Mouse (Mus musculus) forebrain, embryonic 14.5 days (tissue): Measurements from ENCODE around the gene Tmem156. TPM values are rescaled to one million over a fixed set of nuclear protein-coding genes. Genes with fewer than 3 reads are reported as not detected.

Experiments
- ATAC-seq: fragments of 200-750 bp; cut with Nextera tagmentation; 2 replicates; pipeline ENCODE4 v1.8.0; 2017; ENCODE audit warnings: mild to moderate bottlenecking, moderate library complexity
- DNase-seq: peaks from one replicate; pipeline ENCODE4 v3.0.0-alpha.2; 2015; ENCODE audit warnings: low spot score
- H3K27ac ChIP-seq: fragments of 300-500 bp; sonication (generic); 2 replicates; pipeline ENCODE4 v1.5.1; 2014; ENCODE audit warnings: low read depth, mild to moderate bottlenecking, control low read depth, low read length, moderate library complexity
- H3K27me3 ChIP-seq: fragments of 300-500 bp; sonication (generic); replicated peaks from 2 replicates; pipeline ENCODE4 v1.6.1; 2014; ENCODE audit warnings: low read length, control low read depth, mixed read lengths; ENCODE audit not compliant: control insufficient read depth, insufficient read depth
- H3K36me3 ChIP-seq: fragments of 300-500 bp; sonication (generic); 2 replicates; pipeline ENCODE4 v1.6.1; 2014; ENCODE audit warnings: low read length, control low read depth; ENCODE audit not compliant: control insufficient read depth, insufficient read depth
- H3K4me1 ChIP-seq: fragments of 300-500 bp; sonication (generic); 2 replicates; pipeline ENCODE4 v1.6.1; 2014; ENCODE audit warnings: antibody characterized with exemption, low read length, control low read depth; ENCODE audit not compliant: control insufficient read depth, insufficient read depth
- H3K4me2 ChIP-seq: fragments of 300-500 bp; sonication (generic); 2 replicates; pipeline ENCODE4 v1.6.1; 2014; ENCODE audit warnings: mild to moderate bottlenecking, control low read depth, low read length
- H3K4me3 ChIP-seq: fragments of 300-500 bp; sonication (generic); 2 replicates; pipeline ENCODE4 v1.5.1; 2014; ENCODE audit warnings: low read depth, low read length, control low read depth
- H3K9ac ChIP-seq: fragments of 300-500 bp; sonication (generic); 2 replicates; pipeline ENCODE4 v1.6.1; 2014; ENCODE audit warnings: mild to moderate bottlenecking, low read length, control low read depth, moderate library complexity
- H3K9me3 ChIP-seq: fragments of 300-500 bp; sonication (generic); replicated peaks from 2 replicates; pipeline ENCODE4 v1.6.1; 2016; ENCODE audit warnings: low read length, control low read depth, mixed read lengths; ENCODE audit not compliant: control insufficient read depth
- WGBS: fragments of 180-500 bp; shearing (Covaris S2); extraction: QIAGEN DNeasy Blood & Tissue Kit; methylation state at CpG from one replicate; pipeline ENCODE4 v1.1.7; 2014; 5-methylcytosine and 5-hydroxymethylcytosine counted together
- polyA plus RNA-seq: library from polyadenylated mRNA; unstranded; fragments of >200 nt; fragmentation: Nextera tagmentation; extraction: Ambion mirVana; gene quantifications from 2 replicates; pipeline ENCODE4 v1.2.1, GENCODE M21; 2014

The Tmem156 gene
- polyA plus RNA-seq = 0.10 and 0.22 TPM in 2 replicates

DNA sequence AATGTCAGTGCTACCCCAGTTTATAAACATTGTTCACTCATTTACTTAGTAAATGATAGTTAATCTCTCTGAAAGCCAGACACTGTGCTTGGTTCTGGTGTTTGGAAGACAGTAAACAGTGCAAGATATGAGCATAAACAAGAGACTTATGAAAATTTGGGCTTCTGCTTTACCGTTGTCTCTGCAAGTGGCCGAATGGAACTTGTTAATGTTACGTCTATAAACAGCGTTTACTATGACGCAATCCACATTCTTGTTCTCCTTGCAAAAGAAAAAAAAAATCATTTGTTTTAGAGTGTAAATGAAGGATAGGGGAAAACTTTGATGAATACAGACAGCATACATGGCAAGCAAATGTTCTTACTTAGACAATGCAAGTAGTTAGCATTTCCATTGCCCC lies at the start of gene Tmem156:
TSS of gene Tmem156 (minus strand) at position 212 of the 400 bp plus-strand sequence.
- Histone ChIP-seq H3K9me3 (no peaks in the 10 kb centered on the region), H3K4me1 (no peaks in the 10 kb centered on the region), H3K4me3 (no peak within 1 kb of the TSS), H3K4me2 (no peak within 1 kb of the TSS), H3K27ac (no peak within 1 kb of the TSS), H3K27me3 (no peaks in the 10 kb centered on the region), H3K9ac (no peak within 1 kb of the TSS), H3K36me3 (no peaks in the 10 kb centered on the region)
- ATAC-seq = no peak
- DNase-seq = no peak
- WGBS = 85% methylated on average over 5 of the region's 5 CpGs

GRCm38 (mm10) chr5:65141242-65141641 lies 49.3 kb upstream of the Tmem156 start:
- WGBS = 91% methylated on average over 8 of the region's 8 CpGs
- no peak for DNase-seq
- no peak overlapping the region for H3K27ac ChIP-seq
- no peak overlapping the region for H3K9ac ChIP-seq
- H3K9me3 ChIP-seq = no peaks in the 10 kb centered on the region
- no peak overlapping the region for H3K4me2 ChIP-seq
- H3K36me3 ChIP-seq = peaks cover 34% of the 10 kb centered on the region
- no peak for ATAC-seq
- H3K27me3 ChIP-seq = no peaks in the 10 kb centered on the region
- 0 out of 2 replicates have a peak, but pooled peaks cover 2% of the 10 kb centered on the region for H3K4me1 ChIP-seq
- H3K4me3 ChIP-seq = no peak overlapping the region

GRCm38 (mm10) chr5:65137073-65137472 lies 45.1 kb upstream of the Tmem156 start:
- 65% methylated on average over 6 of the region's 6 CpGs for WGBS
- DNase-seq = no peak
- H3K9me3 ChIP-seq = no peaks in the 10 kb centered on the region
- no peaks in the 10 kb centered on the region for H3K27me3 ChIP-seq
- H3K4me1 ChIP-seq = 0 out of 2 replicates have a peak, but pooled peaks cover 8% of the 10 kb centered on the region
- no peak overlapping the region for H3K4me3 ChIP-seq
- H3K4me2 ChIP-seq = no peak overlapping the region
- ATAC-seq = peak; percentile 43; the same call in 1 of the 2 replicates
- H3K36me3 ChIP-seq = peaks cover 11% of the 10 kb centered on the region
- no peak overlapping the region for H3K9ac ChIP-seq
- no peak overlapping the region for H3K27ac ChIP-seq

GRCm38 (mm10) chr5:65136159-65136558 lies 44.2 kb upstream of the Tmem156 start:
- Histone ChIP-seq H3K9ac (no peak overlapping the region), H3K4me3 (no peak overlapping the region), H3K4me1 (0 out of 2 replicates have a peak, but pooled peaks cover 8% of the 10 kb centered on the region), H3K4me2 (no peak overlapping the region; the same call in 1 of the 2 replicates), H3K27me3 (no peaks in the 10 kb centered on the region), H3K36me3 (peaks cover 1% of the 10 kb centered on the region; the same call in 1 of the 2 replicates), H3K27ac (no peak overlapping the region), H3K9me3 (no peaks in the 10 kb centered on the region)
- DNase-seq (no peak), ATAC-seq (no peak)
- 91% methylated on average over 7 of the region's 7 CpGs for WGBS

DNA sequence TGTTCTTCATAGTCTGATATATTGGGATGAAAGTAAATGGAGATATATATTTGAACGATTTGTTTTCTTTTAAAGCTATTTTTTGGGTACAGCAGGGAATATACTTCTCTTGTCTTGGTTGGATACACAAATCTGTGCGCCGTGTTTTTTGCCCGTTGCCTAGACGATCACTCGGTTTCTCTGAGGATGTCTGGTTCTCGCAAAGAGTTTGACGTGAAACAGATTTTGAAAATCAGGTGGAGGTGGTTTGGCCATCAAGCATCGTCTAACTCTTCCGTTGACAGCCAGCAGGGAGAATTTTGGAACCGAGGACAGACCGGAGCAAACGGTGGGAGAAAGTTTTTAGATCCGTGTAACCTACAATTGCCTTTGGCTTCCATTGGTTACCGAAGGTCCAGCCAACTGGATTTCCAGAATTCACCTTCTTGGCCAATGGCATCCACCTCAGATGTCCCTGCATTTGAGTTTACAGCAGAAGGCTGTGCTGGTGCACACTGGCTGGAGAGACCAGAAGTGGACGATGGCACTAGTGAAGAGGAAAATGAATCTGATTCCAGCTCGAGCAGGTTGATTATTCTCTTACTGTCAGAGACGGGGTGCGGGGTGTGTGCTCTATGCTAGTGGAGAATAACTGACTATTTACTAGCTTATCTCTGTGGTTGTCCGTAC lies 39.4 kb upstream of the Tmem156 start:
- Histone ChIP-seq H3K36me3 (no peaks in the 10 kb centered on the region), H3K4me1 (peaks cover 20% of the 10 kb centered on the region), H3K27ac (peak overlapping the region; percentile 88), H3K4me3 (peak overlapping the region; percentile 49), H3K4me2 (peak overlapping the region; percentile 60), H3K9ac (peak overlapping the region; percentile 77), H3K9me3 (no peaks in the 10 kb centered on the region), H3K27me3 (no peaks in the 10 kb centered on the region)
- 1% methylated on average over 20 of the region's 20 CpGs for WGBS
- peak; percentile 57 for DNase-seq
- peak; percentile 35 for ATAC-seq

DNA sequence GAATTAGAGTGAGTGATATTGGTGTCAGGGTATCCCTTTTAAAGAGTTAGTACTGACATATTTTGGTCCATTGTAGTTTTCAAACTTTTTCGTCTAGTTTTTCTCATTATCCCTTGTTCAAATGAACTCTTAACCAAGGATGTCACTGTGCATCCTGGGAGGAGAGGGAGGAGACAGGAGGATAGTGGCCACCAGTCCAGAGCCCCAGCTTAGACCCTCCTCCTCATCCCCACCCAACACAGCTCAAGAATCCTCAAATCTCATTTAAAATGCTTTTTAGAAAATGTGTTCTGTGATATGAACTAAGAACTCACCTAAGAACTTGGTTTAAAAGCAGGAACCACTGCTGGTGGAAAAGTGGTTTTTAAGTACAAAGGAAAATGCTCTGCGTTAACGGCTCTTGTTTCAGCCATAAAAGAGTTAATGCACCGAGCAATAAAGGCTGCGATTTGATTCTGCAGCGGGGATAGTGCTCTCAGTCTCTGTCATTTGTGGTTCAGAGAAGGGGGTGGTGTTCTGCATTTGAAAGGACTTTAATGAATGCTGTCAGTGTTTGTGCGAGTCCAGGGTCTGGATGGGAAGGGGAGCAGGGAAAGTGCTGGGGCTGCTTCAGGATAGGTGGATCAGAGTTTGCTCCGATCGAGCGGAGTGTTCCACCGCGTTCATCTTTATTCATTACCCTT lies 38.7 kb upstream of the Tmem156 start:
- H3K27me3 ChIP-seq = no peaks in the 10 kb centered on the region
- peak overlapping the region; percentile 77 for H3K9ac ChIP-seq
- peak overlapping the region; percentile 49 for H3K4me3 ChIP-seq
- peaks cover 15% of the 10 kb centered on the region for H3K4me1 ChIP-seq
- peak overlapping the region; percentile 60 for H3K4me2 ChIP-seq
- DNase-seq (peak; percentile 93), ATAC-seq (peak; percentile 94)
- WGBS = 0% methylated on average over 12 of the region's 12 CpGs
- H3K27ac ChIP-seq = peak overlapping the region; percentile 88
- no peaks in the 10 kb centered on the region for H3K36me3 ChIP-seq
- no peaks in the 10 kb centered on the region for H3K9me3 ChIP-seq

GRCm38 (mm10) chr5:65128481-65128880 lies 36.5 kb upstream of the Tmem156 start:
- ATAC-seq (no peak), DNase-seq (no peak)

GRCm38 (mm10) chr5:65126137-65126536 lies 34.2 kb upstream of the Tmem156 start:
- no peak overlapping the region for H3K27ac ChIP-seq
- no peak overlapping the region for H3K9ac ChIP-seq
- ATAC-seq = no peak
- peaks cover 12% of the 10 kb centered on the region for H3K4me1 ChIP-seq
- H3K4me2 ChIP-seq = no peak overlapping the region
- no peak for DNase-seq
- no peaks in the 10 kb centered on the region for H3K9me3 ChIP-seq
- H3K27me3 ChIP-seq = no peaks in the 10 kb centered on the region
- no peak overlapping the region for H3K4me3 ChIP-seq
- 90% methylated on average over 1 of the region's 1 CpGs for WGBS
- no peaks in the 10 kb centered on the region for H3K36me3 ChIP-seq

More at GRCm38 (mm10) chr5:65128481-65128880, 36.5 kb upstream of the Tmem156 start:
- Histone ChIP-seq H3K9ac (no peak overlapping the region), H3K4me1 (peaks cover 12% of the 10 kb centered on the region), H3K9me3 (no peaks in the 10 kb centered on the region), H3K4me3 (no peak overlapping the region), H3K27me3 (no peaks in the 10 kb centered on the region), H3K27ac (no peak overlapping the region), H3K4me2 (no peak overlapping the region), H3K36me3 (no peaks in the 10 kb centered on the region)
- WGBS = 39% methylated on average over 2 of the region's 2 CpGs

DNA sequence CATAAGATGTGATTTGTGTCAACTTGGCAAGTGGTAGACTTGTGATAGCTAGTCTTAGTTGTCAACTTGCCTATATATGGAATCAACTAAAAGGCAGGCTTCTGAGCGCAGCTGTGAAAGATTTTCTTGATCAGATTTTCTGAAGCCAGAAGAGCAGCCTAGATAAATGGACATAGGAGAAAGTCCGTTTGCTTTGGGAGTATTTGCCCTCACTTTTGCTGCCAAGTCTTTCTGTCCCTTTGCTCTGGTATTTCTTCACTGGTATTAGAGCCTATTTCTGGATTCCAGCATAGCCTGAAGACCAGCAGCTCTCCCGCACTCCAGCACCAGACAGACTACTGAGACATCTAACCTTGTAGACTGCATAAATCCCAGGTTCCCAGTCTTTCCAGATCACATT lies 30.7 kb upstream of the Tmem156 start:
- 89% methylated on average over 3 of the region's 3 CpGs for WGBS
- ATAC-seq = no peak
- H3K4me1 ChIP-seq = no peaks in the 10 kb centered on the region
- H3K36me3 ChIP-seq = no peaks in the 10 kb centered on the region
- no peak overlapping the region for H3K27ac ChIP-seq
- H3K4me3 ChIP-seq = no peak overlapping the region
- no peaks in the 10 kb centered on the region for H3K9me3 ChIP-seq
- DNase-seq = no peak
- H3K27me3 ChIP-seq = no peaks in the 10 kb centered on the region
- no peak overlapping the region for H3K4me2 ChIP-seq
- H3K9ac ChIP-seq = no peak overlapping the region
